Mouse (Mus musculus): ENCODE data around the gene Map1b. TPM values are rescaled to one million over a fixed set of nuclear protein-coding genes. Genes with fewer than 3 reads are reported as not detected.

Map1b gene
- total RNA-seq, 2 experiments from 2014 or later: 8.4 to 9.5 TPM

DNA sequence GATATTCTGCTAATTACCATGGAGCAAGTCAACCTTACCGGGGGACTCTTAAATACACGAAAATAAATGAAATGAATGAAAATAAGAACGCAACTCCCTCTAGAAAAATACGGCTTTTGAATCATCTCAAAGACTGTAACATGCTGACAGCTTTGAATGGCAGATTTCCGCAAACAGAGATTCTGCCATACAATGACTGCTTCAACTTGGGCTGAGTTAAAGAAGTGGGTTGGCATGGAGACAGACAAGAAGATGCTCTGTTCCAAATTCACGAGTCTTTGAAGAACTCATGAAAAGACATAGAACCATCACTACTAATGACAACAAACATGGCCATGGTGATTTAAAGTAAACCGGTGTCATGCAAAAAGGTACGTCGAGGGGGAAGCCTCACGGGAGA, 21.9 kb downstream of the Map1b start:
- intact Hi-C loops (cut with DNase I): no loop called here
- DNase-seq: no peak

DNA sequence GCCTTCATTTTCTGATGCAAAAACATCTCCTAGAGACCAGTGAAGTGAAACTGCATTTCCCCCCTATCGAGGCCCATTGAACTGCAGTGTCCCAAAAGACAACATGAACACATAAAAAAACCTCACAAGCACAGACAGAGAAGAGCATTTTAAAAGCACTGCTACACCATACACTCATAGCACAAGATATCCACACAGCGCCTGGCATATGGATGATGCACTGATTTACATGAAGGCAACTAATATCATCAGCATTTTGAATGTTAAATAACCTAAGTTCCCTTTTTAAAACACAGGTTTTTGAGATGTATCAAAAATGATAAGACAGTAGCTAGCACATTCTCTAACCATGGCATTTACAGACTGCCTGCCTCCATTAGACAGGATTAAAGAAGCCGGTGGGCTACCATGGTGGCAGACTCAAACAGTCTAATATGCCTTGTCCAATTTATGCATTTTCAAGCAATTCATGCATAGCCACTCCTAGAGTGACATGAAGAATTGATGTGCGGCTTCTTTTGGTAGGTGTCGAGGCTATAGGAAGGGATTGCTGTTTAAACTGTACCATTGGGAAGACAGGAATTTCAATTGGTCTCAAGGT, 22.9 kb downstream of the Map1b start:
- no peak for DNase-seq
- intact Hi-C loops (cut with DNase I): no loop called here

DNA sequence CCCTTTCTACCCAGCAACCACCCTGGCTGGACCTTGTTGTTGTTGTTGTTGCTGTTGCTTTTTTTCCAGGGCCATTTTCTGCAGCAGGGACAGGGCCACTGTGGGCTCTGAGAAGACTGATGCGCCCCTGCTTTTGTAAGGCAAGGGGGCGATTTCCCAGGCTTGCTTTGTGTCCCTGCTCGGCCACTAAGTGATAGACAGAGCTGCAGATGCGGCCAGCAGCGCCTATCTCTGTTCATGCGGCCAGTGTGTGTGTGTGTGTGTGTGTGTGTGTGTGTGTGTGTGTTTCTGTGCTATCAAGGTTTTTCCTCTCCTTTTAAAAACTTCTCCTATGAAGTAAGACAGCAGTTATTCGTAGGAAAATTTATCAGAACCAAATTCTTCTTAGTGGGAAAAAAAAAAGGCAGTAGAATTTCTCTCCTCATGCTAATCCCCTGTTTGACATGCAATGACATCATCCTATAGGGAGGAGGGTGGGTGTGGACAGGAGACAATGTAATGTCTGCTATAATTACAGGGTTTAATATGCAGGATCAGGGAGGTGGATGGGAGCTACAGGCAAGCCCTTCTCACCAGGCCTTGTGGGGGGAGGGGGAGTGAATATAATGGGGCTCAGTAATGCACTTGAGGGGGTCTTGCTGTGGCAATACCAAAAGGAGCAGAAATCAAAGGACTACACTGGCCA, 23.6 kb downstream of the Map1b start:
- intact Hi-C loops (cut with DNase I): no loop called here
- DNase-seq: no peak

DNA sequence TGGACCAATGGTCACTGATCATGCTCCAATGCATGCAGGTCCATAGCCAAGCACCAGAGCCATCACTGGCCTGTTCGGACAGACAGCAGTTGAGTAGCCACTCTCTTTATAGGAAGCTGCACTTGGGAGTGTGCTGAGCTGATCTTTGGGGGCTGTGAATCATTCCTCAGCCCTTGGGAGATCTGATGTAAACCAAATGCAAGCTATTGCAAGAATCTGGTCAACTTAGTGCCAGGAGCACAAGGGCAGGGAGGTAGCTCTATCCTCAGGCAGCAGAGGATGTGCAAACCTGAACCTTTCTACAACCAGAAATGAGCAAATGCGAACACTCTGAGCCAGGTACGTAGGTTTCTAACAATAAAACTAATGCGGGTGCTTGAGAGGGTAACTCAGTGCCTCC, 26.3 kb downstream of the Map1b start:
- intact Hi-C loops (cut with DNase I): loop anchor here (2.0 to 5.0 kb wide), 2 partner anchors 98 to 115 kb away; no protein-coding TSS in a partner anchor
- no peak for DNase-seq

GRCm38 (mm10) chr13:99489175-99489574, 27.2 kb downstream of the Map1b start:
- intact Hi-C loops (cut with DNase I): loop anchor here (2.0 to 5.0 kb wide), 2 partner anchors 97 to 114 kb away; no protein-coding TSS in a partner anchor
- DNase-seq: no peak

GRCm38 (mm10) chr13:99485861-99486260, 30.5 kb downstream of the Map1b start:
- intact Hi-C loops (cut with DNase I): loop anchor here (5.0 kb wide), 1 partner anchor 94 kb away; no protein-coding TSS in a partner anchor
- no peak for DNase-seq

- DNase-seq: no peak
- intact Hi-C loops (cut with DNase I): loop anchor here (5.0 kb wide), 1 partner anchor 93 kb away; no protein-coding TSS in a partner anchor
These were observed 31.0 kb downstream of the Map1b start for GRCm38 (mm10) chr13:99485331-99485733.

DNA sequence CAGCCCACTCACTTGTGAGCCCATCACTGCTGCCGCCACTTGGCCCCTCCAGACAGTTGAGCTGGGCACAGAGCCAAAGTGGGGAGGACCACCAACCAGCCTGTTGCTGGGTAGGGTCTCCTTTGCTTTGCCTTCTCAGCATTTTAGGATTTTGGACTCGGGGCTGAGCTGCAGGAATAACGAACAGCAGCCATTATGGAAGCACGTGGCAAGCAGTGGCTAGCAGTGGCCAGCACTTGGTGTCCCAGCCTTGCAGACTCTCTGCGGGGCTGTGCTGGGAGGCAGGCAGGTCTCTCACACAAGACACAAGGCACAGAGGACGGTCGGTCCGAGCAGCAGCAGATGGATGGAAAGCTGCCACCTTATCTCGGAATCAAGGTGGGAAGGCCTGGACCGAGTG, 31.4 kb downstream of the Map1b start:
- no peak for DNase-seq
- intact Hi-C loops (cut with DNase I): loop anchor here (5.0 kb wide), 1 partner anchor 93 kb away; no protein-coding TSS in a partner anchor

GRCm38 (mm10) chr13:99483433-99483832, 32.9 kb downstream of the Map1b start:
- DNase-seq: no peak
- intact Hi-C loops (cut with DNase I): no loop called here

DNA sequence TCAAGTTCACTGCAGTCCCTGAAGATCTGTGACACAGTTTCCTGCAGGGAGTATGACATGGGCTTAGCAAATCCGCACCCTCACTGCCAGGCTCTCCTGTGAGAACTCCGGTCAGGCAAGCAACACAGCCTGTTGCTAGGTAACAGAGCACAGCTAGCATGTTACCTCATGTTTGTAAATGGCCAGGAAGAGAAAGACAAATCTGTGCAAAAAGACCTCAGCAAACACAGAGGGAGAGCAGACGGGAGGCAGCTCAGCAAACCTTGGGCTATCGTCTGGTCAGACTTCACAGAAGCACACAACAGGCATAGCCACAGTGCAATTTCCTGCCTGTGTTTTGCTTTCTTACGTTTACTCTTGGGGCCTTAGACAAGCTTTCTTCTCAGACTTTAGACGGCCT, 40.9 kb downstream of the Map1b start:
- no peak for DNase-seq
- intact Hi-C loops (cut with DNase I): no loop called here

DNA sequence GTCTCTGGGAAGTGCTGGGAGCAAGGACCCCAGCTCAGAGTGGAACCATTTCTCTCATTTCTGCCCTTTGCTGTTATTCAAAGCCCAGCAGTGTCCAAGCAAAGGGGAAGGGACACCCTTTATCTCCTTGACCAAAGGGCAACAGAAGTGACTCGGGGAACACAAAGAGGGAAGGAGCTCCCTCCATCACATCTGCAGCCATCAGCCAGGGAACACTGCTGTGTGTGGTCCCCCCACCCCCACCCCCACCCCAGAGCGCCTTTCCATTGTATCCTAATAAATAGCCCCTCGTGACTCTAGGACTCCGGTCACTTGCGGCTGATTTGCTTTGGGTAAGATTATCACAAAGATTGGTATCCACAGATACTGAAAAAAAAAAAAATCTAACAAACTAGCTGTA, 41.3 kb downstream of the Map1b start:
- intact Hi-C loops (cut with DNase I): no loop called here
- no peak for DNase-seq

GRCm38 (mm10) chr13:99474108-99474507, 42.2 kb downstream of the Map1b start:
- intact Hi-C loops (cut with DNase I): no loop called here
- no peak for DNase-seq

GRCm38 (mm10) chr13:99472028-99472427, 44.3 kb downstream of the Map1b start:
- no peak for DNase-seq
- intact Hi-C loops (cut with DNase I): no loop called here

- intact Hi-C loops (cut with DNase I): no loop called here
- no peak for DNase-seq
These were observed 46.3 kb downstream of the Map1b start for GRCm38 (mm10) chr13:99470084-99470483.

GRCm38 (mm10) chr13:99468267-99468666, 48.1 kb downstream of the Map1b start:
- DNase-seq: no peak
- intact Hi-C loops (cut with DNase I): no loop called here

DNA sequence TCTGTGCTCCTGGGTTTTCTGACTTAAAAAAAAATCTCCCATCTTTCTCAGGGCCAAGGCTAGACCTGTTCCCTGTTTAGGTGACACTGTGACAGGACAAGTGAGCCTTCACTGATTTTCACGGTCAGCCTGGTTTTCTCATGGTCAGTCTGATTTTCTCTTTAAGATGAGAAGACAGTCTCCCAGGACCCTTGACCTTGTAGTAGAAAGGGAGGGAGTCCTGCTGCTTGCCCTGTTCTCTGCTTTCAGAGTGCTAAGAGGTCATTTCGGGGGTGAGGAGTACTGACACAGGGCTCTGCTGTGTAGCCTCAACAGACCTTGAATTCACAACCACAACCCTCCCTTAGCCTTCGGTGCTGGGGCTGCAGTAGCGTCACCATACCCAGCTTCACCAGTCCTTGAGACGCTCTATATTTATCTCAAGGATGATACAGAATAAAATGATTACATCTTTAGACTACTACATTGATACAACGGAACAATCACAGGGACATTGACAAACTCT, 49.5 kb downstream of the Map1b start:
- intact Hi-C loops (cut with DNase I): no loop called here
- no peak for DNase-seq

GRCm38 (mm10) chr13:99466064-99466463, 50.3 kb downstream of the Map1b start:
- intact Hi-C loops (cut with DNase I): no loop called here
- DNase-seq: no peak

DNA sequence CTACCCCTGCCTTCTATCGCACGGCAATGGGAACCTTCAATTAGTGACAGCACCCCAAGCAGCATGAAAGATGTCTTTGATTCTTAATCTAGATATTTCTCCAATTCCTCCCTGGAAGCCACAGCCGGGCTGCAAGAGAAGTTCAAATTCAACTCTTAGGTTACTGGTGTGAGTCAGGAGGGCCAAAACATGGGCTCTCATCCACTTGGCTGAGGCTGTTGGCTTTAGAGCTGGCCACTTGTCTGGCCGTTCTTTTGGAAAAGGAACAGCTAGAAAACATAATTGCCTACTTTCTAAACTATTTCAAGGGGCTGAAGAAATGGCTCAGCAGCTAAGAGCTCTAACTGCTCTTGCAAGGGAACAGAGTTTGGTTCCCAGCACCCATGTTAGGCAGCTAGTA, 51.8 kb downstream of the Map1b start:
- DNase-seq: peak; percentile 52 to 58

DNA sequence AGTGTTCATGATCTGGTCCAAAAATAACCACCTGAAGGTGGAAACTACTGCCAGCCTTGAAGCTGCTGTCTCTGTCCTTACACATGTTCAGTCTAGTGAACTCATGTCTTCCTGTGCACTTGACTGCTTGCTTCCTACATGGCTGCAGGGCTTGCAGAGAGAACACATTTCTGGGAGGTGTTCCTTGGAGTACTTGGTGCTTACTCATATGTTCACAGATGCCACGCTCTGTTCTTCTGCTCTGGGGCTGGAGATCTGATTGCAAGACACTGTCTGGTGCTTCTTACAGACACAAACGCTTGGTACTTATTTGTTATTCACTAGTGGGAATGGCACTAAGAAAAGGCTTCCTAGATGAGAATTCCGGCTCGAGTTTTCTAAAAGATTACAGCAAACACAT, 54.5 kb downstream of the Map1b start:
- intact Hi-C loops (cut with DNase I): no loop called here
- no peak for DNase-seq

More for the DNA sequence above, 51.8 kb downstream of the Map1b start:
- intact Hi-C loops (cut with DNase I): no loop called here

GRCm38 (mm10) chr13:99459612-99460011, 56.7 kb downstream of the Map1b start:
- DNase-seq: no peak
- intact Hi-C loops (cut with DNase I): no loop called here

- intact Hi-C loops (cut with DNase I): no loop called here
- DNase-seq: no peak
These were observed 57.5 kb downstream of the Map1b start for GRCm38 (mm10) chr13:99458658-99459386.

All from gastrocnemius, postnatal 36 days (tissue).